Mouse (Mus musculus): ENCODE data around the gene Becn1.
A peak's percentile ranks its signal among the peaks of the same experiment; 100 is the strongest.

GRCm38 (mm10) chr11:101262272-101262967 lies 39.7 kb downstream of the Becn1 start:
- TF ChIP-seq CTCF (IDR thresholded peaks at IDR 0.05) (peak; percentile 16; the same call in 1 of the 2 replicates), EP300 (IDR thresholded peaks at IDR 0.05) (no peak)

All from lung, postnatal 0 days (tissue).